In genomic region chr8:3389506-3389905, GRCm38 (mm10) we compare ENCODE assay signal across 21 mouse cellular contexts. TPM values are rescaled to one million over a fixed set of nuclear protein-coding genes. Genes with fewer than 3 reads are reported as not detected.
DNase-seq lines count a peak whose midpoint lies in the region; TF ChIP-seq lines count a peak whose summit lies in the region.
"Had no signal": no experiment of that assay in that cellular context is flagged by ENCODE, and none has a peak within 500 bp of the region (broad histone marks: within the 10 kb centered on the region; RNA-seq: fewer than 3 reads in every experiment).

No protein-coding gene starts in this region.

- 91% methylated on average over 1 of the region's 1 CpGs for WGBS in liver, adult 2 months

- H3K4me1 ChIP-seq in liver, adult 2 months (ENCODE audit: control insufficient read depth, insufficient read depth, low read length) = peaks cover 13% of the 10 kb centered on the region; the same call in 1 of the 2 replicates

- H3K36me3 ChIP-seq in liver, adult 2 months (ENCODE audit: control insufficient read depth, insufficient read depth, low read length) = no peaks in the 10 kb centered on the region

- H3K27me3 ChIP-seq in liver, adult 2 months (ENCODE audit: control insufficient read depth, insufficient read depth, low read length) = no peaks in the 10 kb centered on the region
- H3K27me3 ChIP-seq: CH12.LX had no signal

- H3K4me3 ChIP-seq in liver, adult 2 months (ENCODE audit: insufficient read depth, low read depth, low read length) = no peak overlapping the region

- TF ChIP-seq POLR2A in liver, adult 2 months (IDR thresholded peaks at IDR 0.05; ENCODE audit: extremely low read depth, insufficient read depth, low read length) = no peak

- H3K9ac ChIP-seq in liver, adult 2 months (ENCODE audit: low read depth, low read length) = no peak overlapping the region

- H3K79me2 ChIP-seq in liver, adult 2 months (ENCODE audit: control insufficient read depth, insufficient read depth, low read length) = peaks cover 15% of the 10 kb centered on the region; the same call in 1 of the 2 replicates

- DNase-seq in adrenal gland, postnatal 10 days = peak; percentile 34
- DNase-seq in adrenal gland, adult 8-10 months = no peak
- DNase-seq in liver, adult 2 months (ENCODE audit: extremely low read depth, low read depth, low spot score) = peak; percentile 61
- DNase-seq in liver = no peak
- DNase-seq in adipocyte (ENCODE audit: low spot score) = peak; percentile 55
- no peak for DNase-seq in c-Kit-positive CD71-positive TER-119-positive erythroid progenitor cells, embryonic 14.5 days (ENCODE audit: low spot score)
- DNase-seq: adrenal gland, adult 2 months; adrenal gland, postnatal 14 days; adrenal gland, postnatal 25 days; adrenal gland, postnatal 36 days; B cell, adult 2 months; cerebellum, adult 11 months; cerebellum, adult 11-12 months; cerebellum, adult 18-20 months; cerebellum, adult 2 months; cerebellum, adult 8-10 months; cerebellum, adult 9-10 months; cerebellum, adult 9-11 months had no signal

- H3K27ac ChIP-seq in liver, adult 2 months (replicated peaks; ENCODE audit: insufficient read depth, low read depth, low read length) = no peak overlapping the region

- TF ChIP-seq CTCF in liver, adult 2 months (IDR thresholded peaks at IDR 0.05; ENCODE audit: low read depth, low read length) = no peak

RNA-seq across cellular contexts. Expression of gene Arhgef18, which starts 3.3 kb away (rescaled TPM):
- total RNA-seq in adrenal gland, postnatal 10 days (2021) = 10 to 100 TPM; 27.4 to 36.5 TPM
- total RNA-seq in adrenal gland, adult 8-10 months (2022) = 10 to 100 TPM; 44.6 to 48.1 (median 47.0) TPM
- 9.7 and 10.7 TPM in 2 replicates for total RNA-seq in liver, adult 2 months (2014; rRNA removed)
- polyA plus RNA-seq in liver, adult 2 months (2012; rRNA removed) = 15.6 and 15.8 TPM in 2 replicates

RNA-seq across cellular contexts. Expression of gene A430078G23Rik, which starts 36.3 kb away (rescaled TPM):
- 1 to 10 TPM; 2.3 to 3.7 TPM for total RNA-seq in adrenal gland, postnatal 10 days (2021)
- under 1 TPM; 0.23 to 0.83 (median 0.28) TPM for total RNA-seq in adrenal gland, adult 8-10 months (2022)
- 0.34 and 0.74 TPM in 2 replicates for total RNA-seq in liver, adult 2 months (2014; rRNA removed)
- 0.11 and 0.53 TPM in 2 replicates for polyA plus RNA-seq in liver, adult 2 months (2012; rRNA removed)
- total RNA-seq: CH12.LX had no signal
- polyA plus RNA-seq: adrenal gland, adult 2 months; C2C12; cerebellum, adult 2 months; Patski had no signal

Comparison
In these comparisons a context has a peak if more than half of its experiments do, and no peak if none do; other contexts are left out.
1. DNase-seq: peak in adrenal gland, postnatal 10 days (single experiment), liver, adult 2 months (single experiment) and adipocyte (single experiment); none in adrenal gland, adult 8-10 months (single experiment), liver (single experiment) and c-Kit-positive CD71-positive TER-119-positive erythroid progenitor cells, embryonic 14.5 days (single experiment).